Mouse (Mus musculus): ENCODE data around the gene Grin3a.

Gene Grin3a

GRCm38 (mm10) chr4:49845612-49845985 lies at the start of gene Grin3a:
Grin3a (minus strand) TSS chr4:49845744.
- DNase-seq (ENCODE audit: extremely low read depth, insufficient read length, low spot score), result peak; percentile 3

GRCm38 (mm10) chr4:49891835-49892301 lies 46.3 kb upstream of the Grin3a start:
- no peak for DNase-seq (ENCODE audit: extremely low read depth, insufficient read length, low spot score)

DNA sequence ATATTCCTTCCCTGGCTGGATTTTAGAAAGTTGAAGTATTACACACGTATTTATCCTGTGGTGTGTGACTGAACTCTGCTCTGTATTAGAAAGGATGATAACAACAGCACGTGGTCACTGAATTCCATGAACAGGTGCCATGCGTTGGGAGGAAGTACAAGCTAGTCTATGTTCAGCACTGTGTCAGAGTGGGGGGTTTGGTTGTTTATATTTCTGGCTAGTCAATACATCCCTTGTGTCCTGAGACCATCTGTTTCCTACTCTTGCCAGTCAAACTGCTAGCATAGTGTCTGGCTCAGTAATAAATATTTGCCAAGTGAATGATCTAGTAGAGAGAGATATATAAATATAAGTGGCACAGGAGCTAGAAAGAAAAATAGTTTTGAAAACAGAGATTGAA lies 31.5 kb upstream of the Grin3a start:
- no peak for DNase-seq (ENCODE audit: extremely low read depth, insufficient read length, low spot score)

DNA sequence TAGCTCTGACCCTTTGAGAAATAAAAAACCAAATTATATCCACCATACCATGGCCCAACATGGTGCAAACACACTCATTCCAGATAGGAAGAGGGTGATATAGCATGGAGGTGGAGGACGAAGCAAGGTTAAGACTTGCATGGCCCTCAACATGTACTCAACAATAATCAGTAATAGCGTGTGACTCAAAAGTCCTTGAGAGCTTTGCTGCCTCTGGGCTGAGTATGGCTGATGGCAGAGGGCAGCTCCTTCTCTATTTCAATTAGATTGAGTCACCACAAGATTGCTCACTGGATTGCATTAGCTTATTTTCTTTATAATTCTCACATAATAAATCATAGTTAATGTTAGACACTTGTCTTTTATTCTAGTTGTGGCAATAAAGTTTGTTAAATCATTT lies 15.1 kb upstream of the Grin3a start:
- DNase-seq (ENCODE audit: extremely low read depth, insufficient read length, low spot score), result no peak

- peak; percentile 9 for DNase-seq (ENCODE audit: extremely low read depth, insufficient read length, low spot score)
These were observed 524 bp downstream of the Grin3a start for GRCm38 (mm10) chr4:49844828-49845611.

GRCm38 (mm10) chr4:49844274-49844827 lies 1.2 kb downstream of the Grin3a start:
- peak; percentile 10 for DNase-seq (ENCODE audit: extremely low read depth, insufficient read length, low spot score)

DNA sequence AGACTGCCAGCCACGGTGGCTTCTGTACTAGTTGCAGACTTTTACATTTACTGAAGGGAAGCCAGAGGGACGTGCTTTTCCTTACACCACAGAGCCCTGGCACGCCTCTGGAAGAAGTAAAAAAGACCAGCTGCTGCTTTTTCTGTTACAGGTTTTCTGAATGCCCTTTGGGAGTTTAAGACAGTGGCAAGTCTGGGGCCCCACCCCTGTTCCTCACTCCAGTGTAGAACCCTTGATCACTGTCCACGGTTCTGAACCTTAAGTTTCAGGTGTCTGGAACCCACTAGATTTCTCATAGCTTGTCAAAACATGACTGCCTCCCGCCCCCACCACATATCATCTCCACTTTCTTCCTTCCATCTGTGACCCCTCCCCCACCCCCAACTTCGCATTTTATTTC lies 1.8 kb downstream of the Grin3a start:
- DNase-seq (ENCODE audit: extremely low read depth, insufficient read length, low spot score), result no peak

- no peak for DNase-seq (ENCODE audit: extremely low read depth, insufficient read length, low spot score)
These were observed 13.5 kb downstream of the Grin3a start for GRCm38 (mm10) chr4:49832035-49832434.

DNA sequence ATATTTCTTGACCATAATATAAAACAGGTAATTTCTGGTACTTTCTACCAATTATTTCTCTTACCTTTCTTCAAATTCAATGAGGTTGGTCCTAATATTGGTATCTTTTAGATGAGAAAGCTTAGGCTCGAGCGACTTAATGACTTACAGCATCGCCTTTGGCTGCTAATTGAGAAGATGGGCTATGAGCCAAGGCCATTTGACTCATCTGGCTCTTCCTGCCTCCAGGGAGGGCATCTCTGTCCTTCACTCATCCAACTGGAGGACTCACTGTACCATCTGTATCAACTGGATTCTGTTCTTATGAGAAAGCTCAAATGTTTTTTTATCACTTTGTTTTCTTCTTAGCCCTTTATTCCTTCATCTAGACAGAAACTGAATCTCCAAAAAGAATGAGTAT lies 31.7 kb downstream of the Grin3a start:
- no peak for DNase-seq (ENCODE audit: extremely low read depth, insufficient read length, low spot score)

DNA sequence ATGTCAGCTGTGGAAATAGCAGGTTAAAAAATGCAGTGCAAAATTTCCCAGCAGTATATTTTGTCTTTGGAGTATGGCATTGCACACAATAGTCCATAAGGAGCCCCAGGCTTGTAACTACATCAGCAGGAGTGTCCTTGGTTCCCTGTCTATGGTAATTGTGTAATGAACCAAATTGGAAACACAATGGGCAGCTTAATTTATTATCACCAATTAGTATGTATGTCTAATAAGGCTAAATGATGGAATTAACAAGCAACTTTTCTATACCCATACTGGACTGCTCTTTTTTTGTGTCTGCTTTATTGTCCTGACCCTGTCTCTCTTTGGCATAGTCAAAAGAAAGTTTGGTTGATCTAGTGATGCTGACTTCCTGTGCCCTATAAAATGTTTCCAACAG lies 38.8 kb downstream of the Grin3a start:
- DNase-seq (ENCODE audit: extremely low read depth, insufficient read length, low spot score), result no peak

DNA sequence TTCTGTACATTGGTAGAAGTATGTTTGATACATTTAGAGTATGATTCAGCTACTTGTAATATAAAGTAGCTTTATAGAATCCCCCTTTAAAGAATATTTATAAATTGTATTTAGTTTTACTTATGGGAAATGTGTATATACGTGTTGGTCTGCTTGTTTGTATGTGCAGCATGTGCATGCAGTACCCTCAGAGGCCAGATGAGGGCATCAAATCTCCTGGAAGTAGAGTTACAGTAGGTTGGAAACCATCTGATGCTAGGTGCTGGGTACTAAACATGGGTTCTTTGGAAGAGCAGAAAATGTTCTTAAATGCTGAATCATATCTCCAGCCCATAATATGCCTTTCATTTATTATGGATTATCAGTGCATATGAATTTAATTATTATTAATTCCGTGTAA lies 46.2 kb downstream of the Grin3a start:
- no peak for DNase-seq (ENCODE audit: extremely low read depth, insufficient read length, low spot score)

DNA sequence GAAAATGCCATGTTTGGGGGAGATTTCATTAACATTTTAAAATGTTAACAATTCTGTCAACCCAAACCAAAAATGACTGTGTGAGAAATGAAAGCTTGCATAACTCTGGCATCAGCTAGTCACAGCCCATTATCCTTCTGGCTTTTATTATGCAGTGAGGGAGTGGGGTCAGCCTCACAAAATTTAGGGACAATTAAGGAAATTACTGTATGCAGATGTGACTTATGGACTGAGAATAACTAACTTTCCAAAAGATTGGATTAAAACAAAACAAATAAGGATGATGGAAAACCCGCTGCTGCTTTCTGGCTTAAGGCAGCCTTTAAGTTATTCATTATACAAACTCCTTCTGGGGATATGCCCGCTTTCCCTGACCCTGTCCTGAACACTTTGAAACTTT lies 56.6 kb downstream of the Grin3a start:
- DNase-seq (ENCODE audit: extremely low read depth, insufficient read length, low spot score), result no peak

- no peak for DNase-seq (ENCODE audit: extremely low read depth, insufficient read length, low spot score)
These were observed 102.7 kb downstream of the Grin3a start for GRCm38 (mm10) chr4:49742847-49743246.

DNA sequence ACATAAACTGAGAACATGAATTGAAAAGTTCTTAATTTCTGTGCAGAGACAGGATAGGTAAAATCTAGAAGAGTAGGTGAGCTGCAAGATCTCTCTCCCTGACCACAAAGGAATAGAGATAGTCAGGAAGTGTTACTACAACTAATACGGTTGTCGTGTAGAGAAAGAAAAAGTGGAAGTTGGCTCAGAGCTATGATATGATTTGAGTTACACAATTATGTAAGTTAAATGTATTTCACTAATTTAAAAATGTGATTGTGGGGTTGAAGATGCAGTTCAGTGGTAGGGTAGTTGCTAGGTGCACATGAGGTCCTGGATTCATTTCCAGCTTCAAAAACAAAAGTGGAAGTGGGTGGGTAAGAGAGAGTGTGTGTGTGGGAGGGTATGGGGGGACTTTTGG lies 103.6 kb downstream of the Grin3a start:
- no peak for DNase-seq (ENCODE audit: extremely low read depth, insufficient read length, low spot score)

- DNase-seq (ENCODE audit: extremely low read depth, insufficient read length, low spot score), result no peak
These were observed 104.5 kb downstream of the Grin3a start for GRCm38 (mm10) chr4:49740796-49741766.

DNA sequence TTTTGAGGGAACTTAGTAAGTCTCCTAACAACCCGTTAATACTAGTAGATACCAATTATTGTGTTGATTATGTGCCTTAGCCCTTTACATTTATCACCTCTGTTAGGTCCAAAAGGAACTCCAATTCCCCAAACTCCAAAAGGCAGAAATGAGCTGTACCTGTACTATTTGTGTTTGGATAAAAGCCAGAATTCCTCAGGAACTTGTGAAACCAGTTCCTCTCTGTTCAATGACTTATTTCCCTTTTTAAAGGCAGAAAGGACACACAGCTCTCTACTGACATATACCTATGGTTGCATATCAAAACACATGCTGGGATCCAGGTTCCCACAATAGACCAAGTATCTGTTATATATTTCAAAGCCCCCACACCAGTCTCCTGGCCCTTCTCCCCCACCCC lies 106.0 kb downstream of the Grin3a start:
- no peak for DNase-seq (ENCODE audit: extremely low read depth, insufficient read length, low spot score)

GRCm38 (mm10) chr4:49729326-49729725 lies 116.2 kb downstream of the Grin3a start:
- DNase-seq (ENCODE audit: extremely low read depth, insufficient read length, low spot score), result no peak

DNA sequence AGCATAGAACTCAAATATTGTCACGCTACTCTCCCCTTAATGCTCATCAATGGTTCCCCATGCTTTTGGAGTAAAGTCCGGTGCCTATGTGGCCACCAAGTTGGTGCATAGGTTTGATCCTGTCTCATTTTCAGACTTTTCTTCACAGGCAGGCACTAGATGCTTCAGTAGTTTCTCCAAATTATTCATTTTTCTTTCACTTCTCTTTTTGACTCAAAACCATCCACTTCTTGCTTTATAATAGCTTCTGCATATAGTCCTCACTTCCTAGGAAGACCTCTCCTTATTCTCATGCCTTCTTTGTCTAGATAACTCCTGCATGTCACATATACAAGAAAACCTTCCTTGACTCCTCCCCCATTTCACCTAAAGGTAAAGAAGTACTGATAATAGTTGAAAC lies 121.6 kb downstream of the Grin3a start:
- no peak for DNase-seq (ENCODE audit: extremely low read depth, insufficient read length, low spot score)

GRCm38 (mm10) chr4:49691405-49692194 lies 153.9 kb downstream of the Grin3a start:
- no peak for DNase-seq (ENCODE audit: extremely low read depth, insufficient read length, low spot score)

GRCm38 (mm10) chr4:49688594-49689288 lies 156.8 kb downstream of the Grin3a start:
- DNase-seq (ENCODE audit: extremely low read depth, insufficient read length, low spot score), result peak; percentile 22

All from 3134 (cell line).